Mouse (Mus musculus) myocyte (in vitro differentiated cells): ENCODE measurements around the gene Gm4871.

Experiments
- CEBPB ChIP-seq: IDR thresholded peaks from 2 replicates; pipeline ENCODE4 v1.6.1; 2011; ENCODE audit warnings: mild to moderate bottlenecking, moderate library complexity; ENCODE audit not compliant: poor library complexity, insufficient read depth, severe bottlenecking
- E2F4 ChIP-seq: IDR thresholded peaks from one replicate; pipeline ENCODE4 v1.6.1; 2011; ENCODE audit warnings: mild to moderate bottlenecking, control low read depth, moderate library complexity; ENCODE audit not compliant: insufficient read depth
- MAX ChIP-seq: IDR thresholded peaks from one replicate; pipeline ENCODE4 v1.6.1; 2011; ENCODE audit warnings: low read depth, mild to moderate bottlenecking, control low read depth
- MYOD1 ChIP-seq, 3 experiments: IDR thresholded peaks; one replicate each; pipeline ENCODE4 v1.6.1; 2011; ENCODE audit warnings: control low read depth in 2 of 3, low read depth in 2 of 3, mild to moderate bottlenecking in 2 of 3, moderate library complexity in 1 of 3; ENCODE audit not compliant: insufficient read length in 2 of 3, control insufficient read depth in 1 of 3
- MYOG ChIP-seq, 3 experiments: IDR thresholded peaks; one replicate each; pipeline ENCODE4 v1.6.1; 2011; ENCODE audit warnings: control low read depth in 2 of 3, low read depth in 2 of 3, mild to moderate bottlenecking in 2 of 3; ENCODE audit not compliant: insufficient read length in 2 of 3, control insufficient read depth in 1 of 3, insufficient read depth in 1 of 3
- POLR2A ChIP-seq: IDR thresholded peaks from one replicate; pipeline ENCODE4 v1.6.1; 2011; ENCODE audit warnings: low read depth, mild to moderate bottlenecking, control low read depth, moderate library complexity; ENCODE audit not compliant: insufficient read length
- POLR2AphosphoS2 ChIP-seq: IDR thresholded peaks from one replicate; pipeline ENCODE4 v1.6.1; 2011; ENCODE audit warnings: low read depth, control low read depth; ENCODE audit not compliant: insufficient read length
- TCF12 ChIP-seq: IDR thresholded peaks from one replicate; pipeline ENCODE4 v1.6.1; 2011; ENCODE audit warnings: mild to moderate bottlenecking, control low read depth; ENCODE audit not compliant: poor library complexity, insufficient read depth, severe bottlenecking
- USF1 ChIP-seq: IDR thresholded peaks from one replicate; pipeline ENCODE4 v1.6.1; 2011; ENCODE audit warnings: low read depth, mild to moderate bottlenecking, control low read depth, moderate library complexity

GRCm38 (mm10) chr5:145075081-145075480 is 42.5 kb upstream of the Gm4871 start:
- TF ChIP-seq MAX = no peak
- no peak for TF ChIP-seq POLR2A
- no peak for TF ChIP-seq USF1
- TF ChIP-seq MYOD1 (IDR thresholded peaks at IDR 0.05; ENCODE audit: control insufficient read depth in 1 of 3, insufficient read length in 2 of 3, low read depth in 2 of 3) = no peak
- no peak for TF ChIP-seq TCF12
- TF ChIP-seq MYOG (IDR thresholded peaks at IDR 0.05; ENCODE audit: control insufficient read depth in 1 of 3, insufficient read depth in 1 of 3, insufficient read length in 2 of 3, low read depth in 2 of 3) = no peak
- TF ChIP-seq CEBPB = no peak
- no peak for TF ChIP-seq E2F4
- no peak for TF ChIP-seq POLR2AphosphoS2
